Mouse (Mus musculus) neural tube, embryonic 14.5 days (tissue): ENCODE measurements around the gene Dst. TPM values are rescaled to one million over a fixed set of nuclear protein-coding genes. Genes with fewer than 3 reads are reported as not detected.
"Not testable (repeated sequence)": the region's sequence is repeated elsewhere in the genome, so short reads cannot be mapped to it uniquely, and the experiment has no call there.

Source experiments
- ATAC-seq: fragments of 200-750 bp; cut with Nextera tagmentation; 2 replicates; pipeline ENCODE4 v1.8.0; 2017; ENCODE audit warnings: low read depth, mild to moderate bottlenecking, moderate TSS enrichment, moderate library complexity
- H3K27ac ChIP-seq: fragments of 300-500 bp; sonication (generic); 2 replicates; pipeline ENCODE4 v1.5.1; 2014; ENCODE audit warnings: low read depth, mild to moderate bottlenecking, control low read depth, low read length, moderate library complexity, mixed read lengths
- H3K27me3 ChIP-seq: fragments of 300-500 bp; sonication (generic); 2 replicates; pipeline ENCODE4 v1.6.1; 2014; ENCODE audit warnings: low read length; ENCODE audit not compliant: control insufficient read depth, insufficient read depth
- H3K36me3 ChIP-seq: fragments of 300-500 bp; sonication (generic); 2 replicates; pipeline ENCODE4 v1.6.1; 2014; ENCODE audit warnings: low read length, mixed read lengths; ENCODE audit not compliant: control insufficient read depth, insufficient read depth
- H3K4me1 ChIP-seq: fragments of 300-500 bp; sonication (generic); 2 replicates; pipeline ENCODE4 v1.6.1; 2014; ENCODE audit warnings: low read length; ENCODE audit not compliant: control insufficient read depth, insufficient read depth
- H3K4me2 ChIP-seq: fragments of 300-500 bp; sonication (generic); 2 replicates; pipeline ENCODE4 v1.6.1; 2014; ENCODE audit warnings: mild to moderate bottlenecking, low read depth, low read length, control low read depth
- H3K4me3 ChIP-seq: fragments of 300-500 bp; sonication (generic); 2 replicates; pipeline ENCODE4 v1.5.1; 2014; ENCODE audit warnings: low read depth, low read length, control low read depth, mixed read lengths
- H3K9ac ChIP-seq: fragments of 300-500 bp; sonication (generic); replicated peaks from 2 replicates; pipeline ENCODE4 v1.6.1; 2014; ENCODE audit warnings: low read depth, mild to moderate bottlenecking, control low read depth, low read length, mixed read lengths
- H3K9me3 ChIP-seq: fragments of 300-500 bp; sonication (generic); 2 replicates; pipeline ENCODE4 v1.6.1; 2016; ENCODE audit warnings: low read length; ENCODE audit not compliant: control insufficient read depth
- WGBS: fragments of 180-500 bp; shearing (Covaris S2); extraction: QIAGEN DNeasy Blood & Tissue Kit; methylation state at CpG from one replicate; pipeline ENCODE4 v1.1.7; 2014; 5-methylcytosine and 5-hydroxymethylcytosine counted together
- polyA plus RNA-seq: library from polyadenylated mRNA; unstranded; fragments of >200 nt; fragmentation: Nextera tagmentation; extraction: Ambion mirVana; gene quantifications from 2 replicates; pipeline ENCODE4 v1.2.1, GENCODE M21; 2014

The Dst gene
- polyA plus RNA-seq, 1 experiment from 2014 or later: 66.8 TPM

DNA sequence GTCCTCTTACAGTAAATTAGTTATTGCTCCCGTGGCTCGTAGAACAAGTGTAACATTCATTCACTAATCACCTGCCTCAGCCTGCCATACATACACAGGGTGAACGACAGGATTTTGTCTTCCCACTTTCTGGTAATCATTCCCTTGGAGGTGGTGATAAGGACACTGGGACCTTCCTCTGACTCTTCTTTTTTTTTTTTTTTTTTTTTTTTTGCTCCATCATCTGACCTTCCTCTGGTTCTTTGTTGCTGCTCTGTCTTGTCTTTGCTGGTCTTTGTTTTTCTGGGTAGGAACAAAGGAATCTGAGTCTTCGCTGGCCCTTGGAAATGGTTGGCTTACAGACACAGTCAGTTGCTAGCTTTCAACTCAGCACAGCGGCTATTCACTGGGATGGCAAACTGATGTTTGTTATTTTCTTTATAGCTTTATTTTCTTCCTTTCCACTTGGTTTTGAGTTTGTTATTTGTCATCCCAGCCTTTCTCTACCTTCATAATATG lies 157.6 kb downstream of the Dst start:
- H3K9ac ChIP-seq: no peak overlapping the region
- 66% methylated on average over 5 of the region's 5 CpGs for WGBS
- no peak overlapping the region for H3K4me2 ChIP-seq
- no peaks in the 10 kb centered on the region for H3K27me3 ChIP-seq
- H3K4me1 ChIP-seq: peaks cover 10% of the 10 kb centered on the region
- no peak overlapping the region for H3K4me3 ChIP-seq
- no peak overlapping the region for H3K27ac ChIP-seq
- no peaks in the 10 kb centered on the region for H3K36me3 ChIP-seq
- ATAC-seq: no peak
- no peaks in the 10 kb centered on the region for H3K9me3 ChIP-seq

DNA sequence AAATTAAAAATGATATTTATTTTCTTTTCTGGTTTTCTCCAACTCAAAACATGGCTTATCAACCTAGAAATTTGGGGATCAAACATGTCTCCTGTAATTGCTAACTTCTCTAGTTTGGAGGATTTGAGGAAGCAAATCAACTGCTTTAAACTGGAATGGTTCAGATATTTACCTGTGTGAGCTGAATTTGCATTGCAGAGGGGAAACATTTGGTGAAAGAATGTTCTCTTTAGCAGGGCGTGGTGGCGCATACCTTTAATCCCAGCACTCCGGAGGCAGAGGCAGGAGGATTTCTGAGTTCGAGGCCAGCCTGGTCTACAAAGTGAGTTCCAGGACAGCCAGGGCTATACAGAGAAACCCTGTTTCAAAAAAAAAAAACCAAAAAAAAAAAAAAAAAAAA lies 158.4 kb downstream of the Dst start:
- not testable (repeated sequence) for H3K9me3 ChIP-seq, H3K4me3 ChIP-seq, ATAC-seq, H3K27me3 ChIP-seq, H3K4me1 ChIP-seq, H3K9ac ChIP-seq, H3K4me2 ChIP-seq, H3K36me3 ChIP-seq, H3K27ac ChIP-seq
- 93% methylated on average over 4 of the region's 4 CpGs for WGBS

DNA sequence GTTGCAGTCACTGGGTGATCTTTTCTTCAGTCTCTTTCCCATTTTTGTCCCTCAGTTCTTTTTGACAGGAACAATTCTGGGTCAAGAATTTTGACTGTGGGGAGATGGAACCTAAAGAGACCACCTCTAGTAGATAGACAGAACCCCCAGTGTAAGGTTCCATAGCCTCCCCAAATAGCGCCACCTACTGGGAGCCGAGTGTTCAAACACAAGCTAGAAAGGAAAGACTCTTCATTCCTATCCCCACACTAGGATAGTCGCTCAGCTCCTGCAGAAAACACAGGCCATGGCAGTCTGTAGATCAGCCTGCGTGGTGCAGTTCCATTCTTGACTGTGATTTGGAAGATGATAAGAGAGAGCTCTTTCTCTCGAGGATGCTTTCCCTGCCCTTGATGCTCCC lies 160.3 kb downstream of the Dst start:
- Histone ChIP-seq H3K36me3 (no peaks in the 10 kb centered on the region), H3K4me1 (0 out of 2 replicates have a peak, but pooled peaks cover 4% of the 10 kb centered on the region), H3K4me2 (no peak overlapping the region), H3K27ac (no peak overlapping the region), H3K9ac (no peak overlapping the region), H3K27me3 (no peaks in the 10 kb centered on the region), H3K9me3 (no peaks in the 10 kb centered on the region), H3K4me3 (no peak overlapping the region)
- 57% methylated on average over 5 of the region's 5 CpGs for WGBS
- ATAC-seq: no peak

DNA sequence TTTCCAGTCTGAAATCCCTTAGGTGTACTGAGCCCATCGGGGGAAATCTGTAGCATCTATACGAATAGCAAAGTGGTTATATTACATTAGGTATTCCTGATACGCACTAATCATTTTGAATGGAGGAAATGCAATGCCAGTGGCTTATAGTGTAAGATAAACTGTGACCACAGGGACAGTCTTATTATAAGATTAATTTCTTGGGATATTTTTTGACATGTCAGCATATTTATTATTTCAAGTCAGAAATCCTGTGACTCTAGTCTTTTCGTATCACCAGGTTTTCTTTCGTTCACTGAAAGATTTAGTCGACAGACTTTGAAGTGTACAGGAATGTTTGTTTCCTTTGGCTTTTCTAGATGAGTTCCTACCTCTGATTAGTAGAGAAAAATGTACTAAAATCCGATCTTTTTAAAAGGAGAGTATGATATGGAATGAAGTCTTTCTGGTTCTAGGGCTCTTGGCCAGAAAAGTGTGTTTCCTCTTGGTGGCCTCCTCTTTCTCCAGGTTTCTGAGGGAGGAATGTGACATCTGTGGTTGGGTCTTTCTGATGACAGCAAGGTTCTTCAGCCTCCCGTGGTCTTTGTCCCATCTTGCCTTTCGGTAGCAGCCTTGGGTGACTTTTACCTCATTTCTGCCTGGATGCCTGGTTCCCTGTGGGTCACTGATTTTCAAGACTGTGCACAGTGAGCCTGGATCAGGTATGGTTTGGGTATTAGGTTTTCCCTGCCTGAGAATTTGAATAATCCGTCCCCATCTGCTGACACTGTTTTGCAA lies 161.7 kb downstream of the Dst start:
- no peaks in the 10 kb centered on the region for H3K36me3 ChIP-seq
- peaks cover 15% of the 10 kb centered on the region for H3K4me1 ChIP-seq
- no peak for ATAC-seq
- H3K27me3 ChIP-seq: no peaks in the 10 kb centered on the region
- H3K9ac ChIP-seq: no peak overlapping the region
- no peak overlapping the region for H3K27ac ChIP-seq
- 84% methylated on average over 10 of the region's 10 CpGs for WGBS
- no peak overlapping the region for H3K4me2 ChIP-seq
- no peaks in the 10 kb centered on the region for H3K9me3 ChIP-seq
- no peak overlapping the region for H3K4me3 ChIP-seq

DNA sequence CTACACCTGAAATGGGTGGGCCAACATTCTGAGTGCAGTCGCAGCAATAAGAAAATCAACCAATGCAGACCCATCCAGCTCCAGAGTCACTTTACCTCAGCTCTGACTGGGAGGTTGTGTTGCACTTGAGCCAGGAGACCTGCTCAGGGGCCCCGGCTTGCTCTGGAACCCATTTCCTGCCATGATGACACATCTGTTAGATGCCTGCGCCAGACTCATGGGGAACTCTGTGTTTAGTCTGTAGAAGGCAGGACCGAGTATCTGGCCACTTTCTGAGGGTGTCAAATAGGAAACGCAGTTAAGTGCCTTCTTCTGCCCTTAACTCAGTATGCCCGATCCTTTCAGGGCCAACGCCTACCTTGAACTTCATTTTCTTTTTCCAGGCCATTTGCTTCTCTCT lies 162.4 kb downstream of the Dst start:
- no peaks in the 10 kb centered on the region for H3K9me3 ChIP-seq
- no peak overlapping the region for H3K4me2 ChIP-seq
- peaks cover 19% of the 10 kb centered on the region for H3K4me1 ChIP-seq
- H3K4me3 ChIP-seq: no peak overlapping the region
- no peaks in the 10 kb centered on the region for H3K27me3 ChIP-seq
- no peak for ATAC-seq
- no peak overlapping the region for H3K27ac ChIP-seq
- no peak overlapping the region for H3K9ac ChIP-seq
- H3K36me3 ChIP-seq: no peaks in the 10 kb centered on the region
- WGBS: 82% methylated on average over 7 of the region's 7 CpGs

DNA sequence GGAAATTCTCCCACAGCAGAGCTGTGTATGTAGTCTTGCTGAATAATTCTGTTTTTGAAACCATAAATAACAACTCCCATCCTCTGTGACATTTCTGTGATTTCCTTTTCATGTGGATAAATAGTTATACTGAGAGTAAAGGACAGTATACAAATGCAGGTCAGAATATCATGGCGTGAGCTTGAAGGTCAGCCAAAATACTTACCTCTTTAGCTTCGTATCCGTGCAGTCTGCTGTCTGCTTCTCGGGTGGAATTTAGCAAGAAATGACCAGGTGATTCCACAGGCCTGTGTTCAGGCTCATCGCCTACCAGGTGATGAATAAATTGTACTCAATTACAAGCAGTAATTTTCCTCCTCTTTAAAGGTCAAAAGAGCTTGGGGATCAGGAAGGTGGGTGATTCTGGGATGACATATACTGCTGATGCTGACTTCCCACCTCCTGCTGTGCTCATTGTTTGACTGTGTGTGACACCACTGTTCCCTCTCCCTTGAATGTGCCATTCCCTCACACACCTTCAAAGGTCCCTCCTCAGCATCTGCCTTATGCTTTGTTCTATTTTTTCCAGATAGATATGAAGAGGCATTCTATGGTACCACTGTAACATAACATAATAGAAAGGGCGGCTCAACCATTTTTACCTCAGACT lies 163.1 kb downstream of the Dst start:
- Histone ChIP-seq H3K27me3 (no peaks in the 10 kb centered on the region), H3K36me3 (no peaks in the 10 kb centered on the region), H3K27ac (no peak overlapping the region), H3K4me2 (no peak overlapping the region), H3K4me1 (peaks cover 19% of the 10 kb centered on the region), H3K9ac (no peak overlapping the region), H3K9me3 (no peaks in the 10 kb centered on the region), H3K4me3 (no peak overlapping the region)
- ATAC-seq: no peak
- WGBS: 76% methylated on average over 6 of the region's 6 CpGs

DNA sequence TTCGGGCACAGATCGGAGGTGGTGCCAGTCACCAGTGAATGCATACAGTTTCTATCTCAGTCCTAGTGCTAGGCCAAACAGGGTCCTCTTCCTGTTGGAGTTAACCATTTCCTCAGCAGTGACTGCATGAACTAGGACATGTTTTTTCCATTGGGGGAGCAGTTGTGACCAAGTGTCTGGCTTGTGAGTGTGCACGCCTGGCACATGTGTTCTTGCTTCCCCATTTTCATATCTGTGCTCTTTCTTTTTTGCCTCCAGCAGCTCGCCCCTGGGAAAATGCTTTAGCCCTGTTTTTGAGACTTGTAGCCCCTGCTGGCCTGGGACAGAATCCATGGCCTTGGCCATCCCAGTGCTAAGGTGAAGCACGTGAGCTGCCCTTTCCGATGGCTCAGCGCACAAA lies 164.2 kb downstream of the Dst start:
- Histone ChIP-seq H3K9me3 (no peaks in the 10 kb centered on the region), H3K4me1 (peaks cover 19% of the 10 kb centered on the region), H3K36me3 (no peaks in the 10 kb centered on the region), H3K27me3 (no peaks in the 10 kb centered on the region), H3K9ac (no peak overlapping the region), H3K4me3 (no peak overlapping the region), H3K27ac (no peak overlapping the region), H3K4me2 (no peak overlapping the region)
- 88% methylated on average over 7 of the region's 7 CpGs for WGBS
- no peak for ATAC-seq

DNA sequence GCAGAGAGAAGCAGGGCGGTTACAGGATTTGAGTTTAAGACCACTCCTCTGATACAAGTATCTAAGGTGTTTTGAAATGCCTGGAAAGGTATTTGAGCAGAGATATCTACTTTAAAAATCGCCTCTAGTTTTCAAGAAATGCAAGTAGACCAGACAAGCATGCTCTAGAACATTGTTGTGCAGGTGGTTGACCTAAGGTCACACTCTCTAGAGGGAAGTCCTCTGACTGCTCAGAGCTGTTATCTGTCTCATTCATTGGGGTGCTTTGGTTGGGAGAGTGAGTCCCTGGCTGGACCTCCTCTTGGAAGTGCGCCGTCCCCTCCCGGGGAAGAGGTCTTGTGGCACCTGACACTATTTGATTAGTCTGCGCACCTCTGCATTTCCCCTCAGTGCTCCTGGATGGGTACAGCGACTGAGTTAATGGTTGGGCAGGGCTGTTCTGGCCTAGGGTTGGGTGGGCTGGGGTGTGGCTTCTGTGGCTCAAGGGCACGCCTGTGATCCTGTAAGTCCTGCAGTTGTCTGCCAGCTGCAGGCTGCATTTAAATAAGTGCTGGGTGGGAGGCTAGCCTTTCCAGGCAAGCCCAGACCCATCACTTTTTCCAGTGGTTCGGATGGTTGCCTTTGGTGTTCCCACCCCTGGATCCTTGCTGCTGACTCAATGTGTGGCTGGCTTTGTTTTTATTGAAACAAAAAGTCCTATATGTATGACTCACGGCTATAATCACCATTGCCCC lies 165.6 kb downstream of the Dst start:
- Histone ChIP-seq H3K9me3 (no peaks in the 10 kb centered on the region), H3K4me2 (no peak overlapping the region), H3K27ac (no peak overlapping the region), H3K27me3 (no peaks in the 10 kb centered on the region), H3K4me3 (no peak overlapping the region), H3K36me3 (no peaks in the 10 kb centered on the region), H3K9ac (no peak overlapping the region), H3K4me1 (peaks cover 19% of the 10 kb centered on the region)
- no peak for ATAC-seq
- 43% methylated on average over 10 of the region's 10 CpGs for WGBS
